Mouse (Mus musculus) midbrain, embryonic 11.5 days (tissue): ENCODE results near the gene Atp8a1. TPM values are rescaled to one million over a fixed set of nuclear protein-coding genes. Genes with fewer than 3 reads are reported as not detected.
A peak's percentile ranks its signal among the peaks of the same experiment; 100 is the strongest.
"Not testable (repeated sequence)": the region's sequence is repeated elsewhere in the genome, so short reads cannot be mapped to it uniquely, and the experiment has no call there.

Experiments used
- ATAC-seq: fragments of 200-750 bp; cut with Nextera tagmentation; 2 replicates; pipeline ENCODE4 v1.8.0; 2017; ENCODE audit warnings: moderate TSS enrichment, moderate library complexity; ENCODE audit not compliant: low FRiP score
- DNase-seq: peaks from one replicate; pipeline ENCODE4 v3.0.0; 2015; ENCODE audit warnings: low spot score; ENCODE audit errors: missing footprints
- H3K27ac ChIP-seq: fragments of 300-500 bp; sonication (generic); 2 replicates; pipeline ENCODE4 v1.5.1; 2014; ENCODE audit warnings: low read depth, low read length
- H3K27me3 ChIP-seq: fragments of 300-500 bp; sonication (generic); 2 replicates; pipeline ENCODE4 v1.6.1; 2014; ENCODE audit warnings: mild to moderate bottlenecking, low read length, moderate library complexity, mixed read lengths; ENCODE audit not compliant: control insufficient read depth, insufficient read depth
- H3K36me3 ChIP-seq: fragments of 300-500 bp; sonication (generic); 2 replicates; pipeline ENCODE4 v1.6.1; 2014; ENCODE audit warnings: mild to moderate bottlenecking, low read length, moderate library complexity, mixed read lengths; ENCODE audit not compliant: control insufficient read depth, insufficient read depth
- H3K4me1 ChIP-seq: fragments of 300-500 bp; sonication (generic); 2 replicates; pipeline ENCODE4 v1.6.1; 2014; ENCODE audit warnings: low read length; ENCODE audit not compliant: control insufficient read depth, insufficient read depth
- H3K4me2 ChIP-seq: fragments of 300-500 bp; sonication (generic); 2 replicates; pipeline ENCODE4 v1.6.1; 2014; ENCODE audit warnings: mild to moderate bottlenecking, moderate library complexity
- H3K4me3 ChIP-seq: fragments of 300-500 bp; sonication (generic); 2 replicates; pipeline ENCODE4 v1.5.1; 2014; ENCODE audit warnings: low read depth, low read length
- H3K9ac ChIP-seq: fragments of 300-500 bp; sonication (generic); 2 replicates; pipeline ENCODE4 v1.6.1; 2014; ENCODE audit warnings: low read length
- H3K9me3 ChIP-seq: fragments of 300-500 bp; sonication (generic); 2 replicates; pipeline ENCODE4 v1.6.1; 2016; ENCODE audit warnings: low read length; ENCODE audit not compliant: control insufficient read depth
- WGBS: fragments of 180-500 bp; shearing (Covaris S2); extraction: QIAGEN DNeasy Blood & Tissue Kit; methylation state at CpG from one replicate; pipeline ENCODE4 v1.1.7; 2014; 5-methylcytosine and 5-hydroxymethylcytosine counted together
- polyA plus RNA-seq: library from polyadenylated mRNA; unstranded; fragments of >200 nt; fragmentation: Nextera tagmentation; extraction: Ambion mirVana; gene quantifications from 2 replicates; pipeline ENCODE4 v1.2.1, GENCODE M21; 2014

Atp8a1 gene
- polyA plus RNA-seq, 1 experiment from 2014 or later: 31.9 TPM

DNA sequence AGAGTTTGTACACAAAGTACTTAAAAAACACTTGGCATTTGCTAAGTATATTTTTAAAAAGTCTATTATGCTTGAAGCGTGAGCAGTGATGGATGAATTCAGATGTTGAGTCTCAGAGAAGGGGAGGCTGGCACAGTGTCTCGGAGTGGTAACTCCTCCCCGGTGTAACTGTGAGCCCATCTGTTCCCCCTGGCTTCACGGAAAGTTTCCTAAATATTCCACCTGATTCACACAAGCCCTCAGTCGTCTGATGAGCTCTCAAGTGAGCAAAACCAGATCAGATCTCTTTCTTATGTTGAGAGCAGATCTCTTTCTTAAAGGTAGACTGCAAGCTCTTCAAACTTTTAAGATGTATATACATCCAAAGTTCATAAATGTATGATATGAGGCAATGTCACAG lies 27.8 kb downstream of the Atp8a1 start:
- Histone ChIP-seq H3K36me3 (no peaks in the 10 kb centered on the region), H3K4me1 (no peaks in the 10 kb centered on the region), H3K9ac (no peak overlapping the region), H3K27me3 (no peaks in the 10 kb centered on the region), H3K4me2 (no peak overlapping the region), H3K9me3 (no peaks in the 10 kb centered on the region), H3K27ac (no peak overlapping the region), H3K4me3 (no peak overlapping the region)
- ATAC-seq (no peak), DNase-seq (peak; percentile 64)
- 86% methylated on average over 5 of the region's 5 CpGs for WGBS

DNA sequence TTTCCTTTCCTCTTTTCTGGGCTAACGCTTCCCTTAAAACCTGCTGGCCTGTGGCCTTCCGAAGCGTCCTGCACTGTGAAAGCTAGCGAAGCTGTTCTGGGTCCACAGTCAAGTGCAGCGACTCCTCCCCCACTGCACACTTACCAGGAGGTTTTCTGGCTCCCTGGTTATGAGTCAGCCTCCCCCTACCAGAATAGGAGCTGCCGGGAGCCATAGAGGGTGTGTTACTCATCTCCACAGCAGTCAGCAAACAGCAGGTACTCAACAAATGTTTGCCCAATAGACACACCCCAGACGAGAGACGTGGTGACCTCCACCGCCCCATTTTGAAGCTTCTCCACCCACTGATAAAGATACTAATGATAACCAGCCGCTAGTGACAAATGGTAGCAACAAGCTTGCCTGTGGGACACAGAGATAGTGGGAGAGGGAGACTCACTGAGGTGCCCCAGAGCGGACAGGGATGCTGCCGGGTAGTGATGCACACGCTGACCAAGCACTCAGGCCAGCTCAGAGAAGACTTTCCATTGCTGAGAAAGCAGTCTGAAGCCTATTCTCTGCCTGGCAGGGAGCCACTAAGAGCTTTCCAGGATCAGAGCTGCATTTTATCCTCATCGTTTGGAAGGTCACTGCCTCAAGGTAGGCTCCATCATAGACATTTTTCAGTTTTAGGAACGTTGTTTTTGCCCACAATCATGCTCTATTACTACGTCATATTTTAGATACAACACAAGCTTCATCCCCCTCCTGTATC lies 31.5 kb downstream of the Atp8a1 start:
- Histone ChIP-seq H3K4me3 (no peak overlapping the region), H3K36me3 (no peaks in the 10 kb centered on the region), H3K4me2 (no peak overlapping the region), H3K4me1 (no peaks in the 10 kb centered on the region), H3K27me3 (no peaks in the 10 kb centered on the region), H3K9ac (no peak overlapping the region), H3K27ac (no peak overlapping the region), H3K9me3 (no peaks in the 10 kb centered on the region)
- ATAC-seq (0 out of 2 replicates have a peak, but pooled peaks have one; percentile 30), DNase-seq (no peak)
- 61% methylated on average over 16 of the region's 16 CpGs for WGBS

DNA sequence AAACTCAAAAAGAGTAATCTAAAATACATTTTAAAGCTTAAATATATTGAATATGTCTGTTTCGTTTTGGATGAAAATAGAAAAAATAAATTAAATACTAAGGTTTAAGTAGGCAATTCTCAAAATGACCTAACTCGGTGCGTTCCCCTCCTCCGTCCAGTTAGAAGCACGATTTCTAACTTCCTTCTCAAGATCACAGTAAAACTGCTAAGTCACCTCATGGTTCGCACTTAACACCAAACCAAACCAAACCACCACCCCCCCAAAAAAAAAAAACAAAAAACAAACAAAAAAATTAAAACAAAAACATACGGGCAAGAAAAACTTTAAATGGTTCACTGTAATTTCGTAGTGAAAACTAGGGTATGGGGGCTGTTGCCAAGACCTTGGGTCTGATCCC lies 32.2 kb downstream of the Atp8a1 start:
- H3K4me2 ChIP-seq, H3K9ac ChIP-seq, H3K36me3 ChIP-seq, H3K27me3 ChIP-seq, ATAC-seq, H3K9me3 ChIP-seq, DNase-seq, H3K27ac ChIP-seq, H3K4me3 ChIP-seq, H3K4me1 ChIP-seq: not testable (repeated sequence)
- 79% methylated on average over 4 of the region's 8 CpGs for WGBS

DNA sequence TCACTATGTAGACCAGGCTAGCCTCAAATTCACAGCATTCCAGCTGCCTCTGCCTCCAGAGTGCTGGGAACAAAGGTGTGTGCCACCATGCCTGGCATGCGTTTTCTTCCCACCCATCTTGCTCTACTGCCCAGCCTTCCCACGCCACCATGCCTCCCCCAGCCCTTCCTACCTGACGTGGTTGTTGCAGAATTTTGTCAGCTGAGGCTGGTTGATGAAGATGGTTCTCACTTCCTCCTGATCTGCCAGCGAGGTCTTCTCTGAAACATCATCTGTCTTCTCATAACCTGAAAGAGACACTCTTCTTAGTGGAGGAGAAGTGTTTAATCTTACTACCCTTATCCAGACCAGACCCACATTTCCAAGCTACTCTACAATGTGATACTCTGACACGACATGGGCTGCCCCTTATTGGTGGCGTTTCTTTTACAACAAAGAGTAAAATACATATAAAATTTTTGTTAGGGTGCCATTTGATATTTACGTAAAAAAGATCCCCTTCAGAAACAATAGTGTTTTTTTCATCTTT lies 32.7 kb downstream of the Atp8a1 start:
- 87% methylated on average over 7 of the region's 7 CpGs for WGBS
- Histone ChIP-seq H3K36me3 (no peaks in the 10 kb centered on the region), H3K27me3 (no peaks in the 10 kb centered on the region), H3K27ac (no peak overlapping the region), H3K4me2 (no peak overlapping the region), H3K9me3 (no peaks in the 10 kb centered on the region), H3K9ac (no peak overlapping the region), H3K4me3 (no peak overlapping the region), H3K4me1 (no peaks in the 10 kb centered on the region)
- DNase-seq (peak; percentile 69), ATAC-seq (no peak)

DNA sequence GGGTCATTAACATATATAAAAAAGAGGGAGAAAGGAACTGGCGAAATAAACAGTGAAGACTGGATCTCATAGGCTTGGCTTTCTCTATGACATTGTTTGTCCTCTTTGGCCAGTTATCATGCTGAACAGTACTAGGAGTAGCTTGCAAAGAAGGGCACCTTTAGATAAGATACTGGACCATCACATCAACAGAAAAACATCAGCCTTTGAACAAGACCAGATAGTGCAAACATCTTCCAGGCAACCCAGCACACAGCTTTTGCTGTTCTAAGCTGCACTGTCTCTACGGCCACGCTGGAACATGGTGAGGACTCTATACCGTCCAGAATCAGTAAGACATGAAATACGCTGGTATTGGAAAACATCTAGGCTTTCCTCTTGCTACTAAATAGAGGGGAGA lies 33.9 kb downstream of the Atp8a1 start:
- WGBS: 90% methylated on average over 5 of the region's 5 CpGs
- ATAC-seq (no peak), DNase-seq (no peak)
- H3K27me3 ChIP-seq: no peaks in the 10 kb centered on the region
- no peaks in the 10 kb centered on the region for H3K4me1 ChIP-seq
- H3K36me3 ChIP-seq: no peaks in the 10 kb centered on the region
- H3K4me3 ChIP-seq: no peak overlapping the region
- no peak overlapping the region for H3K9ac ChIP-seq
- no peak overlapping the region for H3K27ac ChIP-seq
- no peaks in the 10 kb centered on the region for H3K9me3 ChIP-seq
- no peak overlapping the region for H3K4me2 ChIP-seq

DNA sequence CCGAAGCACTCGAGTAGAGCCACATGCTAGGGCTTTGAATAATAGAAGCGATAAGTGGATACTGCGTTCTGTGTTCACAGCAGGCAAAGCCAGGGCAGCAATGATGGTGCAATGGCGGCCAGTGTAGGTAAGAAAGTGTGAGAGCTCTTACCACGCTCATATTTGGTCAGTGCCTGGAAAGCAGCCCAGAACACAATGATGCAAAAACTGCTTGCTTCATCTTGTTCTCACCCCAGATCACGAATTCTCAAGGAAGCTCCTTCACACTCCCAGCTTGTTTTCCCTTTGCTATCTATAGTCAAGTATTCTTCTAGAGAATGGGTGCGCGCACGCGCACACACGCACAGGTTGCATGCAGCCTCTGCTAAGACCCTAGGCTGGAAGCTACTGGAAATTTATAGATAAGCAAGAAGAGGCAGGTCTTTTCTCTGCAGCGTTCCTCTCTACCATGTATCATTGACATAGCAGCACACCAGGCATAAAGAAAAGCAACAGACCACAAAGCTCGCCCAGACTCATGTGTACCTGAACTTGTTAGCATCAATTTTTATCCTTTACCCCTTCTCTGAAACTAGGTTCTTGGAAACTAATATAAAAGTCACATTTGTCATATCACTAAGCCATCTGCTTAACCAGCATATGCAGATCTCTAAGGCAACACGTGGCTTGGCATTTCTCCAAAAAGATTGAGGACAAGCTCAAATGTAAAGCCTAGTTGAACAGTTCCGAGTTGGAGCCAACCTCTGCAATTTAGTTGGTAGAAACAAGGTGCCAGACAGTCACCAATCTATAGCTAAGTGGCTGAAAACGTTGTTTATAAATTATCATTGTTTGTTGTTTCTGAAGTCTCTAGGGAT lies 44.8 kb downstream of the Atp8a1 start:
- H3K4me3 ChIP-seq: no peak overlapping the region
- H3K27ac ChIP-seq: no peak overlapping the region
- no peaks in the 10 kb centered on the region for H3K36me3 ChIP-seq
- H3K4me1 ChIP-seq: no peaks in the 10 kb centered on the region
- no peak overlapping the region for H3K9ac ChIP-seq
- ATAC-seq (no peak), DNase-seq (no peak)
- WGBS: 91% methylated on average over 17 of the region's 17 CpGs
- H3K9me3 ChIP-seq: no peaks in the 10 kb centered on the region
- H3K27me3 ChIP-seq: no peaks in the 10 kb centered on the region
- H3K4me2 ChIP-seq: no peak overlapping the region

DNA sequence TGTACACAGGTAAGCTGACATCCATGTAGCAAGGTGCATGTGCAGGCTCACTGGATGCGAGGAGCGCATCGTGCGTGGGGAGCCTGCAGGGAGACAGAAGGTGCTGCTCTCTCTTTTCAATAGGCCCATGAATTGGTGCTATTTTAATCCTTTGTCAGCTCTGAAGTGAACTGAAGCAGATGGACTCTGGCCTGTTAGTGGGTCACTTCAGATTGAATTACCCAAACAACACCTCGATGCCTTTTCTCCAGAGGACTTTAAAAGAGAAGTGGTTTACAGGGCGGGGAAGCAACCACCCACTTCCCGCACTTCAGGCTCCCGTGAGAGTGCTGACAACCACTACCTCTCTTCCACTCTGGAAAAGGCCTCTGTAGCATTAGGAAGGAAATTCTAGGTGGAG lies 46.4 kb downstream of the Atp8a1 start:
- no peak overlapping the region for H3K4me3 ChIP-seq
- H3K9me3 ChIP-seq: no peaks in the 10 kb centered on the region
- H3K27me3 ChIP-seq: no peaks in the 10 kb centered on the region
- H3K4me1 ChIP-seq: no peaks in the 10 kb centered on the region
- H3K4me2 ChIP-seq: no peak overlapping the region
- H3K27ac ChIP-seq: no peak overlapping the region
- WGBS: 70% methylated on average over 8 of the region's 8 CpGs
- DNase-seq (no peak), ATAC-seq (no peak)
- no peak overlapping the region for H3K9ac ChIP-seq
- no peaks in the 10 kb centered on the region for H3K36me3 ChIP-seq

DNA sequence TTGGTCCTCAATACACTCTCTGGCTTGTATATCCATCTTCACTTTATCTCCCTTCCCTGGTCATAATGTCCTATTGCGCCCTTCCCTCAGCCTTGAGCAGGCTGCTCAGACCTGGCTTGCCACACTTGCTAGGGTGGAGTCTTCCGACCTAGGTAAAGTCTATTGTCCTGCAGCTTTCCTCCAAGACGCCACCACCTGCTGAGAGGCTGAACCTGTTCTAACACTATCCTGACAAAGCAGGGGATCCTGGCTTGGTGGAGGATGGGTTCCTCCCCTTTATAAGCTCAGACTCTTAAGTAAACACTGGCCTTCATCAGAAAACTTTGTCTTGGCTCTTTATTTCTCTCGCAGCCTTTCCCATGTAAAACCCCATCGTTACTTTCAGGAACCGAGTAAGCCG lies 47.4 kb downstream of the Atp8a1 start:
- no peaks in the 10 kb centered on the region for H3K9me3 ChIP-seq
- H3K27ac ChIP-seq: no peak overlapping the region
- H3K4me3 ChIP-seq: no peak overlapping the region
- ATAC-seq (no peak), DNase-seq (no peak)
- no peak overlapping the region for H3K4me2 ChIP-seq
- no peak overlapping the region for H3K9ac ChIP-seq
- H3K4me1 ChIP-seq: no peaks in the 10 kb centered on the region
- H3K27me3 ChIP-seq: no peaks in the 10 kb centered on the region
- H3K36me3 ChIP-seq: no peaks in the 10 kb centered on the region
- WGBS: 82% methylated on average over 7 of the region's 7 CpGs

DNA sequence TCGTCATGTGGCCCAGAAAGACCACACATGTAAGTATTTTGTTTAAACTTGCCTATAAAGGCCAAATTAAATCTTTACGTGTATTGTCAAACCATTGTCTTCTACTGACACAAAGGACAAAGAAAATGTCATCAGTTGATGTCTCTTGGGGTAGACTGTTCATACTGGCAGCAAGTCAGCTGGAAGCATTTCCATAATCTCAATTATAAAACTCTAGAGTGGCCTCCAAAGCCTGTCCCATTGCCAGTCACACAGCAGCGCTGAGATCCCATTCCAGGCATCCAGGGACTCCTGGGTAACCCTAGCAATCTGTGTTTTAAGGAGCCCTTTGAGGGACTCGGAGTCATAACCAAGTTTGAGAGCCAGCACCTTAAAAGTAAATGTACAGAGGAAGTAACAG lies 48.9 kb downstream of the Atp8a1 start:
- no peak overlapping the region for H3K4me3 ChIP-seq

More for the DNA sequence above, 48.9 kb downstream of the Atp8a1 start:
- no peaks in the 10 kb centered on the region for H3K27me3 ChIP-seq
- H3K4me1 ChIP-seq: no peaks in the 10 kb centered on the region
- H3K9ac ChIP-seq: no peak overlapping the region
- DNase-seq (no peak), ATAC-seq (no peak)
- H3K36me3 ChIP-seq: no peaks in the 10 kb centered on the region
- 77% methylated on average over 4 of the region's 4 CpGs for WGBS
- H3K4me2 ChIP-seq: no peak overlapping the region
- no peaks in the 10 kb centered on the region for H3K9me3 ChIP-seq
- no peak overlapping the region for H3K27ac ChIP-seq
